Mouse (Mus musculus) adrenal gland, postnatal 0 days (tissue): ENCODE data around the gene Mat2a. TPM values are rescaled to one million over a fixed set of nuclear protein-coding genes. Genes with fewer than 3 reads are reported as not detected.

Source experiments
- polyA plus RNA-seq: library from polyadenylated mRNA; unstranded; fragments of >200 nt; fragmentation: Nextera tagmentation; extraction: Ambion mirVana; gene quantifications from 2 replicates; pipeline ENCODE4 v1.2.1, GENCODE M21; 2015

Mat2a gene
- 168 and 223 TPM in 2 replicates for polyA plus RNA-seq

GRCm38 (mm10) chr6:72439355-72440185, at the start of gene Mat2a:
Gene Mat2a (minus strand): TSS chr6:72439558.

GRCm38 (mm10) chr6:72414076-72414756, 25.1 kb downstream of the Mat2a start, which contains the start of gene Ggcx:
Gene Ggcx (plus strand): TSS chr6:72414308.

GRCm38 (mm10) chr6:72389941-72390771, 49.2 kb downstream of the Mat2a start, which contains the start of gene Vamp8:
Gene Vamp8 (minus strand): TSS chr6:72390703.

Other genes with a start within 250 kb of the Mat2a start
- gene Atoh8, start 204.0 kb downstream of the Mat2a start, polyA plus RNA-seq, result 3.5 and 5.3 TPM in 2 replicates
- gene Sftpb, start 134.9 kb downstream of the Mat2a start, polyA plus RNA-seq, result 1.5 and 1.7 TPM in 2 replicates
- 22.1 and 29.7 TPM in 2 replicates for gene Usp39, start 94.4 kb downstream of the Mat2a start, polyA plus RNA-seq
- gene 0610030E20Rik, start 92.2 kb downstream of the Mat2a start, polyA plus RNA-seq, result 15.5 and 22.8 TPM in 2 replicates
- 14.2 and 17.5 TPM in 2 replicates for gene Tmem150a, start 84.1 kb downstream of the Mat2a start, polyA plus RNA-seq
- gene Rnf181, start 72.6 kb downstream of the Mat2a start, polyA plus RNA-seq, result 235 and 553 TPM in 2 replicates
- gene Vamp5, start 59.1 kb downstream of the Mat2a start, polyA plus RNA-seq, result 69.2 and 73.9 TPM in 2 replicates
- 239 and 264 TPM in 2 replicates for gene Vamp8, start 48.9 kb downstream of the Mat2a start, polyA plus RNA-seq
- 13.8 and 27.7 TPM in 2 replicates for gene Ggcx, start 25.2 kb downstream of the Mat2a start, polyA plus RNA-seq
- gene Sh2d6, start 82.1 kb upstream of the Mat2a start, polyA plus RNA-seq, result 0.40 and 0.41 TPM in 2 replicates
- 136 and 161 TPM in 2 replicates for gene Capg, start 104.8 kb upstream of the Mat2a start, polyA plus RNA-seq
- 11.5 and 21.9 TPM in 2 replicates for gene Elmod3, start 158.9 kb upstream of the Mat2a start, polyA plus RNA-seq
- 30.3 and 63.9 TPM in 2 replicates for gene Retsat, start 158.9 kb upstream of the Mat2a start, polyA plus RNA-seq
- 37.9 and 61.3 TPM in 2 replicates for gene Tgoln1, start 177.4 kb upstream of the Mat2a start, polyA plus RNA-seq